Mouse (Mus musculus) neural tube, embryonic 15.5 days (tissue): ENCODE data around the gene Pigs. TPM values are rescaled to one million over a fixed set of nuclear protein-coding genes. Genes with fewer than 3 reads are reported as not detected.

Experiments
- ATAC-seq: fragments of 200-750 bp; cut with Nextera tagmentation; 2 replicates; pipeline ENCODE4 v1.8.0; 2017; ENCODE audit warnings: mild to moderate bottlenecking, moderate TSS enrichment, moderate library complexity; ENCODE audit not compliant: low FRiP score
- H3K27ac ChIP-seq: fragments of 300-500 bp; sonication (generic); replicated peaks from 2 replicates; pipeline ENCODE4 v1.5.1; 2015; ENCODE audit warnings: mild to moderate bottlenecking, inconsistent platforms
- H3K27me3 ChIP-seq: fragments of 300-500 bp; sonication (generic); replicated peaks from 2 replicates; pipeline ENCODE4 v1.6.1; 2015; ENCODE audit warnings: inconsistent platforms
- H3K36me3 ChIP-seq: fragments of 300-500 bp; sonication (generic); 2 replicates; pipeline ENCODE4 v1.6.1; 2015; ENCODE audit warnings: inconsistent platforms
- H3K4me1 ChIP-seq: fragments of 300-500 bp; sonication (generic); 2 replicates; pipeline ENCODE4 v1.6.1; 2015; ENCODE audit warnings: inconsistent platforms
- H3K4me2 ChIP-seq: fragments of 300-500 bp; sonication (generic); 2 replicates; pipeline ENCODE4 v1.6.1; 2015; ENCODE audit warnings: inconsistent platforms, mild to moderate bottlenecking, moderate library complexity
- H3K4me3 ChIP-seq: fragments of 300-500 bp; sonication (generic); replicated peaks from 2 replicates; pipeline ENCODE4 v1.5.1; 2015; ENCODE audit warnings: mild to moderate bottlenecking, inconsistent platforms
- H3K9ac ChIP-seq: fragments of 300-500 bp; sonication (generic); replicated peaks from 2 replicates; pipeline ENCODE4 v1.6.1; 2015; ENCODE audit warnings: mild to moderate bottlenecking, inconsistent platforms
- H3K9me3 ChIP-seq: fragments of 300-500 bp; sonication (generic); replicated peaks from 2 replicates; pipeline ENCODE4 v1.6.1; 2016; ENCODE audit warnings: inconsistent platforms
- WGBS: fragments of 180-500 bp; shearing (Covaris S2); methylation state at CpG from one replicate; pipeline ENCODE4 v1.1.7; 2015; ENCODE audit warnings: mixed read lengths; 5-methylcytosine and 5-hydroxymethylcytosine counted together
- polyA plus RNA-seq: library from polyadenylated mRNA; unstranded; fragments of >200 nt; fragmentation: Nextera tagmentation; extraction: Ambion mirVana; gene quantifications from 2 replicates; pipeline ENCODE4 v1.2.1, GENCODE M21; 2015

Gene Pigs
- polyA plus RNA-seq, 1 experiment from 2014 or later, result 83.2 TPM

GRCm38 (mm10) chr11:78371711-78372110 lies 43.5 kb downstream of the Pigs start:
- H3K36me3 ChIP-seq, result no peaks in the 10 kb centered on the region
- H3K9ac ChIP-seq, result no peak overlapping the region
- no peaks in the 10 kb centered on the region for H3K9me3 ChIP-seq
- H3K27me3 ChIP-seq, result no peaks in the 10 kb centered on the region
- H3K4me2 ChIP-seq, result no peak overlapping the region
- no peak for ATAC-seq
- no peaks in the 10 kb centered on the region; the same call in 1 of the 2 replicates for H3K4me1 ChIP-seq
- H3K27ac ChIP-seq, result no peak overlapping the region
- H3K4me3 ChIP-seq, result no peak overlapping the region
- WGBS, result 93% methylated on average over 11 of the region's 11 CpGs

- Histone ChIP-seq H3K9ac (no peak overlapping the region), H3K27me3 (no peaks in the 10 kb centered on the region), H3K4me2 (no peak overlapping the region), H3K36me3 (no peaks in the 10 kb centered on the region), H3K27ac (no peak overlapping the region), H3K9me3 (no peaks in the 10 kb centered on the region), H3K4me3 (no peak overlapping the region), H3K4me1 (no peaks in the 10 kb centered on the region; the same call in 1 of the 2 replicates)
- ATAC-seq, result no peak
- 84% methylated on average over 3 of the region's 3 CpGs for WGBS
These were observed 44.0 kb downstream of the Pigs start for GRCm38 (mm10) chr11:78372166-78372565.

- WGBS, result 64% methylated on average over 7 of the region's 7 CpGs
- no peak for ATAC-seq
- Histone ChIP-seq H3K4me3 (no peak overlapping the region), H3K36me3 (no peaks in the 10 kb centered on the region), H3K4me2 (no peak overlapping the region), H3K27ac (no peak overlapping the region), H3K4me1 (no peaks in the 10 kb centered on the region; the same call in 1 of the 2 replicates), H3K9ac (no peak overlapping the region), H3K27me3 (no peaks in the 10 kb centered on the region), H3K9me3 (no peaks in the 10 kb centered on the region)
These were observed 44.4 kb downstream of the Pigs start for GRCm38 (mm10) chr11:78372610-78373009.

- Histone ChIP-seq H3K9me3 (no peaks in the 10 kb centered on the region), H3K27me3 (no peaks in the 10 kb centered on the region), H3K4me1 (no peaks in the 10 kb centered on the region; the same call in 1 of the 2 replicates), H3K27ac (no peak overlapping the region), H3K36me3 (no peaks in the 10 kb centered on the region), H3K4me3 (no peak overlapping the region), H3K9ac (no peak overlapping the region), H3K4me2 (no peak overlapping the region)
- no peak for ATAC-seq
- WGBS, result 86% methylated on average over 8 of the region's 8 CpGs
These were observed 45.9 kb downstream of the Pigs start for GRCm38 (mm10) chr11:78374147-78374546.

GRCm38 (mm10) chr11:78377549-78378159 lies 49.4 kb downstream of the Pigs start:
- H3K9ac ChIP-seq, result no peak overlapping the region
- no peak overlapping the region for H3K4me3 ChIP-seq
- no peaks in the 10 kb centered on the region for H3K27me3 ChIP-seq
- H3K4me2 ChIP-seq, result no peak overlapping the region
- H3K27ac ChIP-seq, result no peak overlapping the region
- ATAC-seq, result no peak
- 24% methylated on average over 11 of the region's 12 CpGs for WGBS
- H3K36me3 ChIP-seq, result no peaks in the 10 kb centered on the region
- H3K9me3 ChIP-seq, result no peaks in the 10 kb centered on the region
- H3K4me1 ChIP-seq, result no peaks in the 10 kb centered on the region; the same call in 1 of the 2 replicates

- Histone ChIP-seq H3K4me2 (no peak overlapping the region), H3K36me3 (no peaks in the 10 kb centered on the region), H3K27ac (no peak overlapping the region), H3K4me1 (no peaks in the 10 kb centered on the region), H3K27me3 (no peaks in the 10 kb centered on the region), H3K9ac (no peak overlapping the region), H3K9me3 (no peaks in the 10 kb centered on the region), H3K4me3 (no peak overlapping the region)
- no peak for ATAC-seq
- WGBS, result 77% methylated on average over 4 of the region's 4 CpGs
These were observed 52.1 kb downstream of the Pigs start for GRCm38 (mm10) chr11:78380351-78380750.

GRCm38 (mm10) chr11:78380996-78381395 lies 52.8 kb downstream of the Pigs start:
- Histone ChIP-seq H3K4me3 (no peak overlapping the region), H3K27ac (no peak overlapping the region), H3K36me3 (no peaks in the 10 kb centered on the region), H3K9ac (no peak overlapping the region), H3K4me1 (no peaks in the 10 kb centered on the region), H3K4me2 (no peak overlapping the region), H3K9me3 (no peaks in the 10 kb centered on the region), H3K27me3 (no peaks in the 10 kb centered on the region)
- no peak for ATAC-seq
- 86% methylated on average over 3 of the region's 3 CpGs for WGBS

- H3K36me3 ChIP-seq, result no peaks in the 10 kb centered on the region
- no peaks in the 10 kb centered on the region for H3K4me1 ChIP-seq
- no peaks in the 10 kb centered on the region for H3K27me3 ChIP-seq
- 83% methylated on average over 7 of the region's 7 CpGs for WGBS
- ATAC-seq, result no peak
- no peak overlapping the region for H3K27ac ChIP-seq
- no peak overlapping the region for H3K9ac ChIP-seq
- no peaks in the 10 kb centered on the region for H3K9me3 ChIP-seq
- H3K4me3 ChIP-seq, result no peak overlapping the region
- no peak overlapping the region for H3K4me2 ChIP-seq
These were observed 54.1 kb downstream of the Pigs start for GRCm38 (mm10) chr11:78382286-78382685.

GRCm38 (mm10) chr11:78382701-78383100 lies 54.5 kb downstream of the Pigs start:
- Histone ChIP-seq H3K9ac (no peak overlapping the region), H3K9me3 (no peaks in the 10 kb centered on the region), H3K4me1 (no peaks in the 10 kb centered on the region), H3K27ac (no peak overlapping the region), H3K36me3 (no peaks in the 10 kb centered on the region), H3K27me3 (no peaks in the 10 kb centered on the region), H3K4me3 (no peak overlapping the region), H3K4me2 (no peak overlapping the region)
- WGBS, result 49% methylated on average over 5 of the region's 5 CpGs
- ATAC-seq, result no peak

- WGBS, result 88% methylated on average over 10 of the region's 10 CpGs
- H3K36me3 ChIP-seq, result no peaks in the 10 kb centered on the region
These were observed 57.6 kb downstream of the Pigs start for GRCm38 (mm10) chr11:78385776-78386175.

GRCm38 (mm10) chr11:78386508-78387043 lies 58.4 kb downstream of the Pigs start, which contains the start of gene Foxn1:
Gene Foxn1 (minus strand): TSS chr11:78386558.
- WGBS, result 88% methylated on average over 14 of the region's 14 CpGs
- no peak within 1 kb of the TSS for H3K9ac ChIP-seq
- H3K4me3 ChIP-seq, result no peak within 1 kb of the TSS
- H3K36me3 ChIP-seq, result no peaks in the 10 kb centered on the region
- no peaks in the 10 kb centered on the region for H3K27me3 ChIP-seq
- H3K9me3 ChIP-seq, result no peaks in the 10 kb centered on the region
- no peak within 1 kb of the TSS for H3K4me2 ChIP-seq
- no peak within 1 kb of the TSS for H3K27ac ChIP-seq
- ATAC-seq, result no peak
- H3K4me1 ChIP-seq, result no peaks in the 10 kb centered on the region

More at GRCm38 (mm10) chr11:78385776-78386175, 57.6 kb downstream of the Pigs start:
- H3K27me3 ChIP-seq, result no peaks in the 10 kb centered on the region
- H3K4me1 ChIP-seq, result no peaks in the 10 kb centered on the region
- ATAC-seq, result no peak
- H3K27ac ChIP-seq, result no peak overlapping the region
- H3K4me3 ChIP-seq, result no peak overlapping the region
- no peak overlapping the region for H3K9ac ChIP-seq
- H3K4me2 ChIP-seq, result no peak overlapping the region
- no peaks in the 10 kb centered on the region for H3K9me3 ChIP-seq
